Mouse (Mus musculus) bone marrow macrophage, adult 2 months (primary cell): ENCODE measurements around the gene Myh9.

Source experiments
- CTCF ChIP-seq: IDR thresholded peaks from 2 replicates; pipeline ENCODE4 v1.5.1; 2012; ENCODE audit warnings: low read depth, mild to moderate bottlenecking, low read length, moderate library complexity
- POLR2A ChIP-seq: IDR thresholded peaks from 2 replicates; pipeline ENCODE4 v1.6.1; 2012; ENCODE audit warnings: mild to moderate bottlenecking, low read depth, low read length, borderline replicate concordance

- no peak for TF ChIP-seq POLR2A
- no peak for TF ChIP-seq CTCF
Measured at GRCm38 (mm10) chr15:77807264-77807585, 34.8 kb downstream of the Myh9 start.
